Mouse (Mus musculus) spleen, adult 2 months (tissue): ENCODE results near the gene Gstp1. TPM values are rescaled to one million over a fixed set of nuclear protein-coding genes. Genes with fewer than 3 reads are reported as not detected.

Source experiments
- DNase-seq, 2 experiments: peaks; one replicate each; pipeline versions ENCODE4 v3.0.0 to v3.0.0-alpha.2; 2012 to 2021; ENCODE audit warnings: low spot score in 2 of 2, low read depth in 1 of 2
- H3K27ac ChIP-seq: fragments of 200-500 bp; 2 replicates; pipeline ENCODE4 v1.5.1; 2012; ENCODE audit warnings: low read length, inconsistent platforms; ENCODE audit not compliant: insufficient read depth
- H3K27me3 ChIP-seq: fragments of 200-500 bp; 2 replicates; pipeline ENCODE4 v1.6.1; 2012; ENCODE audit warnings: mild to moderate bottlenecking, moderate library complexity, low read length, inconsistent platforms; ENCODE audit not compliant: control insufficient read depth, insufficient read depth
- H3K36me3 ChIP-seq: fragments of 200-500 bp; 2 replicates; pipeline ENCODE4 v1.6.1; 2012; ENCODE audit warnings: mild to moderate bottlenecking, low read length, inconsistent platforms; ENCODE audit not compliant: control insufficient read depth, insufficient read depth
- H3K4me1 ChIP-seq: fragments of 200-500 bp; 2 replicates; pipeline ENCODE4 v1.6.1; 2011; ENCODE audit warnings: inconsistent platforms; ENCODE audit not compliant: control insufficient read depth, insufficient read depth, insufficient read length
- H3K4me3 ChIP-seq: fragments of 200-500 bp; 2 replicates; pipeline ENCODE4 v1.5.1; 2011; ENCODE audit warnings: mild to moderate bottlenecking, inconsistent platforms; ENCODE audit not compliant: insufficient read depth, insufficient read length; ENCODE audit errors: extremely low read depth
- CTCF ChIP-seq: fragments of 200-500 bp; IDR thresholded peaks from 2 replicates; pipeline ENCODE4 v1.5.1; 2011; ENCODE audit warnings: mild to moderate bottlenecking, inconsistent platforms; ENCODE audit not compliant: insufficient read depth, insufficient read length, insufficient replicate concordance; ENCODE audit errors: extremely low read depth
- POLR2A ChIP-seq: fragments of 200-500 bp; IDR thresholded peaks from 2 replicates; pipeline ENCODE4 v1.6.1; 2011; ENCODE audit warnings: low read depth, low read length, inconsistent platforms
- WGBS: fragments of 180-500 bp; shearing (Covaris S2); methylation state at CpG from one replicate; pipeline ENCODE4 v1.1.7; 2018; 5-methylcytosine and 5-hydroxymethylcytosine counted together
- polyA plus RNA-seq: library from polyadenylated mRNA; depleted of rRNA; stranded (reverse); fragments of >200 nt; gene quantifications from 2 replicates; pipeline ENCODE4 v1.2.3, GENCODE M21; 2012

Gene Gstp1
- polyA plus RNA-seq, 1 experiment, result 179 TPM

- Histone ChIP-seq H3K27ac (no peak overlapping the region), H3K4me1 (peaks cover 1% of the 10 kb centered on the region; the same call in 1 of the 2 replicates)
- WGBS, result 85% methylated on average over 10 of the region's 10 CpGs
These were observed 19.7 kb downstream of the Gstp1 start for GRCm38 (mm10) chr19:4017921-4018587.

GRCm38 (mm10) chr19:4015635-4016034 lies 22.1 kb downstream of the Gstp1 start:
- no peak overlapping the region for H3K27ac ChIP-seq
- no peak overlapping the region for H3K4me3 ChIP-seq
- H3K4me1 ChIP-seq, result peaks cover 9% of the 10 kb centered on the region; the same call in 1 of the 2 replicates
- 82% methylated on average over 5 of the region's 5 CpGs for WGBS
- no peaks in the 10 kb centered on the region for H3K36me3 ChIP-seq
- DNase-seq, result no peak
- no peaks in the 10 kb centered on the region for H3K27me3 ChIP-seq
- TF ChIP-seq POLR2A, result no peak

More at GRCm38 (mm10) chr19:4017921-4018587, 19.7 kb downstream of the Gstp1 start:
- Histone ChIP-seq H3K27me3 (no peaks in the 10 kb centered on the region), H3K4me3 (no peak overlapping the region), H3K36me3 (no peaks in the 10 kb centered on the region)
- TF ChIP-seq POLR2A (no peak), CTCF (no peak)
- no peak for DNase-seq

DNA sequence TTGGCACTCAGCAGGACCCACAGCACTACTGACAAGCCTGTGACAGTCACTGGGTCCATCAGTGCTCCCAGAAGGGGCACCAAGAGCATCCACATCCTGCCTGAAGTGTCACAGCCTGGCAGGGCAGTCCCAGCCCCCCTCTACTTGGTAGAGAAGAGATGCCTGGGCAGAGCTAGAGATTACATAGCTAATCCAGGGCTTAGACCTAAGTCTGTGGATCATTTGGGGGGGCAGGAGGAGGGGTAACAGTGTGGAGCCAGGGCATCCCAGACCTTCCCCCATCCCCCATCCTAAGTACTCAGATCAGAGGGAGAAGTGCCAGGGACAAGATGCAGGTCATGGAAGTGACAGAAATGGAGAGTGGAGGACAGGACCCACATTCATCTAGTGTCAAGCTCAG lies 23.0 kb downstream of the Gstp1 start:
- TF ChIP-seq CTCF (no peak), POLR2A (no peak)
- Histone ChIP-seq H3K36me3 (no peaks in the 10 kb centered on the region; the same call in 1 of the 2 replicates), H3K27ac (no peak overlapping the region), H3K4me3 (no peak overlapping the region), H3K4me1 (peaks cover 9% of the 10 kb centered on the region; the same call in 1 of the 2 replicates), H3K27me3 (no peaks in the 10 kb centered on the region)
- DNase-seq, result no peak

DNA sequence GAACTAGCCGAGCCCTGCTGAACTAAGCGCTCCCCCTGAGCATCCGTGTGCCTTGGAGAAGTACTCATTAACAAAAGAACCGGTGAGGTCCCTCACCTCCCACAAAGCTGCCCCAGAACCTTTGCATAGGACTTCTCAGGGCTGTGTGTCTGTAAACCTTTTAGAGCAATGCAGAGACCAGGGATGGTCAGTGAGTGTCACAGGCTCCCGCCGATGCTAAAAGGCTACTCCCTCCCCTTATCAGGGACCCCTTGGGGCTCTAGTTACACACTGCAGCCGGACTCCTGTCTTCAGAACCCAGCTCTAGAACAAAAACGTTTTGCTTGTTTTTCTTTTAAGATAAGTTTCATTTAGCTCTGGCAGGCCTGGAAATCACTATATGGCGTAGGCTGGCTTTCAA lies 24.7 kb downstream of the Gstp1 start:
- TF ChIP-seq POLR2A (no peak), CTCF (no peak)
- Histone ChIP-seq H3K27ac (0 out of 2 replicates have a peak overlapping the region, but pooled peaks have one; percentile 8), H3K4me1 (peaks cover 9% of the 10 kb centered on the region; the same call in 1 of the 2 replicates), H3K27me3 (no peaks in the 10 kb centered on the region), H3K36me3 (peaks cover 10% of the 10 kb centered on the region), H3K4me3 (peak overlapping the region; percentile 55)
- 23% methylated on average over 9 of the region's 9 CpGs for WGBS
- DNase-seq, result no peak

- Histone ChIP-seq H3K4me1 (peaks cover 9% of the 10 kb centered on the region; the same call in 1 of the 2 replicates), H3K36me3 (peaks cover 13% of the 10 kb centered on the region), H3K4me3 (peak within 1 kb of the TSS; percentile 84), H3K27ac (peak within 1 kb of the TSS; percentile 82), H3K27me3 (no peaks in the 10 kb centered on the region)
- WGBS, result under 1% methylated on average over 45 of the region's 45 CpGs
- DNase-seq, result peak; percentile 92
- peak; percentile 72 for TF ChIP-seq POLR2A
- TF ChIP-seq CTCF, result peak; percentile 11; the same call in 1 of the 2 replicates
These were observed 25.3 kb downstream of the Gstp1 start, which contains the start of gene Ndufv1 for GRCm38 (mm10) chr19:4012432-4013022. Ndufv1 (minus strand) TSS chr19:4012806.

GRCm38 (mm10) chr19:4011086-4011485 lies 26.7 kb downstream of the Gstp1 start:
- H3K4me1 ChIP-seq, result peaks cover 9% of the 10 kb centered on the region; the same call in 1 of the 2 replicates
- no peak overlapping the region for H3K4me3 ChIP-seq
- DNase-seq, result no peak
- no peak overlapping the region for H3K27ac ChIP-seq
- WGBS, result 96% methylated on average over 5 of the region's 5 CpGs
- H3K36me3 ChIP-seq, result peaks cover 22% of the 10 kb centered on the region
- TF ChIP-seq CTCF (no peak), POLR2A (no peak)
- no peaks in the 10 kb centered on the region for H3K27me3 ChIP-seq

DNA sequence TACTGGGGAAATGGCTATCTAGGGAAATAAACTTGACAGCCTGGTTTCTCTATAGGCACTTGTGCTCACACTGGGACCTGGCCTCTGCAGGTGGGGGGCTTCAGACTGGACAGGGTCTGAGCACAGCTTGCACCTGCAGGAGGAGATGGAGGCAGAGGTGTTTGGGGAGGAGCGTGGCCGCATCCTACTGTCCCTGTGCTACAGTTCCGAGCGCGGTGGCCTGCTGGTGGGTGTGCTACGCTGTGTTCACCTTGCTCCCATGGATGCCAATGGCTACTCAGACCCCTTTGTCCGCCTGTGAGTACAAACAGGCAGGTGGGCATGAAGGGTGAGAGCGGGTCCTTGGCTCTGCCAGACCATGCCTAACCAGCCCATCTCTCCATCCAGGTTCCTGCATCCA lies 31.8 kb downstream of the Gstp1 start:
- no peak for TF ChIP-seq CTCF
- TF ChIP-seq POLR2A, result no peak
- Histone ChIP-seq H3K36me3 (peaks cover 25% of the 10 kb centered on the region), H3K27ac (no peak overlapping the region), H3K4me1 (peaks cover 2% of the 10 kb centered on the region; the same call in 1 of the 2 replicates), H3K4me3 (no peak overlapping the region), H3K27me3 (no peaks in the 10 kb centered on the region)
- no peak for DNase-seq
- 96% methylated on average over 8 of the region's 8 CpGs for WGBS
